Mouse (Mus musculus): ENCODE data around the gene Ltbp1.

Gene Ltbp1

GRCm38 (mm10) chr17:75367486-75368155 is 362.3 kb downstream of the Ltbp1 start:
- no peak for DNase-seq (ENCODE audit: low spot score)

- DNase-seq (ENCODE audit: low spot score) = no peak
Measured at GRCm38 (mm10) chr17:75368580-75368979, 363.2 kb downstream of the Ltbp1 start.

- peak; percentile 11 for DNase-seq (ENCODE audit: low spot score)
Measured at GRCm38 (mm10) chr17:75369351-75369750, 364.0 kb downstream of the Ltbp1 start.

GRCm38 (mm10) chr17:75370120-75370519 is 364.8 kb downstream of the Ltbp1 start:
- DNase-seq (ENCODE audit: low spot score) = peak; percentile 69

- no peak for DNase-seq (ENCODE audit: low spot score)
Measured at GRCm38 (mm10) chr17:75371650-75372049, 366.3 kb downstream of the Ltbp1 start.

GRCm38 (mm10) chr17:75372371-75372770 is 367.0 kb downstream of the Ltbp1 start:
- peak; percentile 64 for DNase-seq (ENCODE audit: low spot score)

GRCm38 (mm10) chr17:75374287-75375024 is 369.1 kb downstream of the Ltbp1 start:
- DNase-seq (ENCODE audit: low spot score) = no peak

GRCm38 (mm10) chr17:75378256-75378871 is 373.0 kb downstream of the Ltbp1 start:
- DNase-seq (ENCODE audit: low spot score) = no peak

- DNase-seq (ENCODE audit: low spot score) = no peak
Measured at GRCm38 (mm10) chr17:75380167-75380566, 374.8 kb downstream of the Ltbp1 start.

GRCm38 (mm10) chr17:75388402-75388801 is 383.0 kb downstream of the Ltbp1 start:
- DNase-seq (ENCODE audit: low spot score) = peak; percentile 49

GRCm38 (mm10) chr17:75390142-75390541 is 384.8 kb downstream of the Ltbp1 start:
- DNase-seq (ENCODE audit: low spot score) = no peak

- DNase-seq (ENCODE audit: low spot score) = no peak
Measured at GRCm38 (mm10) chr17:75391429-75392192, 386.2 kb downstream of the Ltbp1 start.

- no peak for DNase-seq (ENCODE audit: low spot score)
Measured at GRCm38 (mm10) chr17:75406405-75406804, 401.0 kb downstream of the Ltbp1 start.

- no peak for DNase-seq (ENCODE audit: low spot score)
Measured at GRCm38 (mm10) chr17:75416861-75417260, 411.5 kb downstream of the Ltbp1 start.

GRCm38 (mm10) chr17:75434152-75434551 is 428.8 kb downstream of the Ltbp1 start:
- DNase-seq (ENCODE audit: low spot score) = no peak

GRCm38 (mm10) chr17:75434871-75435270 is 429.5 kb downstream of the Ltbp1 start:
- DNase-seq (ENCODE audit: low spot score) = no peak

GRCm38 (mm10) chr17:75435599-75435998 is 430.2 kb downstream of the Ltbp1 start, which contains the start of gene Rasgrp3:
Rasgrp3 (plus strand) TSS chr17:75435896.
- DNase-seq (ENCODE audit: low spot score) = no peak

- no peak for DNase-seq (ENCODE audit: low spot score)
Measured at GRCm38 (mm10) chr17:75436095-75436494, 430.7 kb downstream of the Ltbp1 start.

GRCm38 (mm10) chr17:75436819-75437218 is 431.5 kb downstream of the Ltbp1 start:
- no peak for DNase-seq (ENCODE audit: low spot score)

GRCm38 (mm10) chr17:75437239-75437750 is 431.9 kb downstream of the Ltbp1 start:
- DNase-seq (ENCODE audit: low spot score) = no peak

GRCm38 (mm10) chr17:75438162-75438561 is 432.8 kb downstream of the Ltbp1 start:
- DNase-seq (ENCODE audit: low spot score) = no peak

- DNase-seq (ENCODE audit: low spot score) = peak; percentile 49
Measured at GRCm38 (mm10) chr17:75439062-75439461, 433.7 kb downstream of the Ltbp1 start.
